Mouse (Mus musculus) ovary, adult 18-20 months (tissue): ENCODE results near the gene Sec14l4.

ENCODE experiments used
- DNase-seq: peaks from one replicate; pipeline ENCODE4 v3.0.0; 2022; ENCODE audit warnings: low spot score, mixed read lengths

The Sec14l4 gene

DNA sequence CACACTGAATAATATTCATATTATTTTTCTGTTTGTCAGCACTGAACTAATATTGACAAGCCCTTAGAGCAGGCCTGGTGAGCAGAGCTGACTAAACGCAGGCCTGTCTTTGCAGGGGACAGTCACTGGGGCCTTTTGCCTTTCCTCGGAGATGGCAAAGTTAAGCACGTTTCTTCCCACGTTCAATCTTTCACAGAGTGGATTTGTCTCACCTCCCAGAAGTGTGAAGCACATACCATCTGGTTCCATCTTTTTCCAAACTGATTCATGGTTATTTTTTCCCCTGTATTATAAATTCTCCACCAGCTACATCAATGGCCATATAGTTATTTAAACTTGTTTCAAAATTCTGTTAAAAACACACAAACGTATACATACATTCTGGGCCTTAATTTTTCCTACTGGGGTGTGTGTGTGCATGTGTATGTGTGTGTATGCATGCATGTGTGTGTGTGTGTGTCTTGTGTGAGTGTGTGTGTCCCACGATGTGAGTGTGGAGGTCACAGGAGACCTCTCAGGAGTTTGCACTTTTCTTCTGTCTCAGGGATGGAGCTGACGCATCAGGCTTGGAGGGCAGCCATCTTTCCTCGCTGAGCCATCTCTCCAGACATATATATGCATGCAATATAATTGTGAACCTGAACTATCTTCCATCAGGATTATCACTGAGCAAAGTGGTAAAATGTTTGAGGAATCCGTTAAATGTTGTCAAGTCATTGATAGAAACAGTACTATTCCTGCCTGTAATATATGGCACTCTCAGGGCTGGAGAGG, 3.5 kb upstream of the Sec14l4 start:
- no peak for DNase-seq

DNA sequence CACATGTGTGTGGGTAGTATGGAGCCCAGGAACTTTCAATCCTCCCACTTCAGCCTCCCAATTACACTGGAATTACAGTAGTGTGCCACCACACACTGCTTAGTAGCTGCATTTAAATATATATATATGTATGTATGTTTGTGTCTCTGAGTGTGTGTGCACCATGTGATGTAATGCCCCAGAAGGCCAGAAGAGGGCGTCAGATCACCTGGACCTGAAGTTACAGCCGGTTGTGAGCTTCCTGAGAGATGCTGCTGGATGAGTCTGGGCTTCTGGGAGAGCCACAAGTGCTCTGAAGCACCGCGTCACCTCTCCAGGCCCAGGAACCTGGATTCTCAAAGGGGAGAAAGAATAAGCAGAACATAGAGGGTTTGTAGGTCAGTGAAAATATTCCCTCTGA, 1.9 kb upstream of the Sec14l4 start:
- no peak for DNase-seq

DNA sequence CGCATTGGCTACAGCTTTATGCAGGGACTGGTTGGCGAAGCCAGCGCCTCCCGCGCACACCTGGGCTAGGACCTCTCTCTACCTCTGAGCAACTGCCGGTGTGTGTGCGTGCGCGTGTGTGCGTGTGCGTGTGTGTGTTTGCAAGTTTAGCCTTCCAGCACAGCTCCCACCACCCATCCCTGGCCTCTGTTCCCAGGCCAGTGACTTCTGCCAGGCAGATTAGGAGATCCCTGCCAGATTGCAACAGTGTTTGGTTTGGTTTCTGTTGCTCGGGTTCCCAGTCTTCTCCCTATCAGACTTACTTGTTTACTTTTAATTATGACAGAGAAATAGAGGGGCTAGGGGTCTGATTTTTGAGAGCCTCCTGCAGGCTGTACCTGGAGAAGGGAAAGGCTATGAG, 699 bp downstream of the Sec14l4 start:
- DNase-seq = no peak

DNA sequence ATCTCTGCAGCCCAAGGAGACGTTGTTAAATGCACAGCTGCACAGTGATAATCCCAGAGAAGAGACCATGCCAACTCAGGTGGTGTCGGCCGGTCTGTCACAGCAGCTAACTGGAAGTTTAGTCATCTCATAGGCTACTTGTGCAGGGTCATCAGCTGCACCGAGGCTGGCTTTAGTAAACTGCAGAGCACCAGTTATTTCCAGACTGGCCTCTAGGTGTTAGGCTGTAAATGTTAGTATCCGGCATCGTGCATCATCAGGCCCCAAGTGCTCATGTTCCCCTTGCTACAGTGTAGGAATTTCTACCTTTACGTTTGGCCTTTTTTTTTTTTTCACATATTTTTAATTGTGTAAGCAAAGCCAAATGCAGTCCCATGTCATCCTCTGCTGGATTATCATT, 2.2 kb downstream of the Sec14l4 start:
- no peak for DNase-seq

DNA sequence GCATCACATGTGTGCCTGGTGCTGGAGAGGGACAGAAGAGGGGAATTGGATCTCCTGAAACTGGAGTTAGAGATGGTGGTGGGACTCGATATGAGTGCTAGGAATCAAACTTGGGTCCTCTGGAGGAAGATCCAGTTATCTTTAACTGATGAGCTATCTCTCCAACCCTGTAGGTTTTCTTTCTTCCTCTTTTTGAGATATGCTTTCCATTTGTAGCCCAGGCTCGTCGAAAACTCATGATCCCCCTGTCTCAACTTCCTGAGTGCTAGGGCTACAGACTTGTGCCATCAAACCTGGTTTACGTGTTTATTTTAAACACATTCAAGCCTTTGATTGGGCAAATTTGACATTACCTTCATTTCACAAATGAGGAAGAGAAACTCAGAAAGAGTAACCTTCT, 2.9 kb downstream of the Sec14l4 start:
- no peak for DNase-seq

DNA sequence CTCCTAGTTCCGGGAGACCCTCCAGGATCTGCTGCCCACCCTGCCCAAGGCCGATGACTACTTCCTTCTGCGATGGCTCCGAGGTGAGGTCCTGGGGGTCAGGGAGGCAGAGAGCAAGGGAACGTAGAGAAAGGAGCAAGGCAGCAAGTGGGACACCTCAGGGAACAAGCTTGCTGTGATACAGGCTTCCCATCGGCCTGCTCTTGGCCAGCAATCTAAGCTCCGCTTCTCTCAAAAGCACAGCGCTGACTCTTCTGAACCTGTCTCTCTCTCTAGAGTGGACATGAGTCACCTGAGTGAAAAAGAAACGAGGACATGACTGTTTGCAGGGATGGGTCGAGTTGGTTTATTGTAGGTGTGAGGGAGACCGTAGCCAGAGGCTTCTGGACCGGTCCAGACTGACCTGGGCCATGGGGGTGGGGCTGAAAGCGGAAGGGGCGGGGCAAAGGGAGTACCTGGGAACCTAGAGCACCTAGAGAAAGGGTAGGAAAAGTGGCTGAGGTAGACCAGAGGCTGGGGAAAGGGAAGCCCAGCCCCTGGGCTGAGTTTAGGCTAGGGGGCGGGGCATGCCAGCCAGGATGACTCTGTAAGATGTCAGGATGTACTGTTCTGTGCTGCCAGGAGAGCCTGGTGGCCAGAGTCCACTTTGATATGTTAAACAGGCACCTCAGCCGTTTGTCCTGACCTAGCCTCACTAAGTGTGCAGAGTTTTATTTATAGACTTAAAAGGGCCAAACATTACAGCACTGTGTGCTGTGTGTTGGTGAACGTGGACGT, 4.0 kb downstream of the Sec14l4 start:
- DNase-seq = no peak

DNA sequence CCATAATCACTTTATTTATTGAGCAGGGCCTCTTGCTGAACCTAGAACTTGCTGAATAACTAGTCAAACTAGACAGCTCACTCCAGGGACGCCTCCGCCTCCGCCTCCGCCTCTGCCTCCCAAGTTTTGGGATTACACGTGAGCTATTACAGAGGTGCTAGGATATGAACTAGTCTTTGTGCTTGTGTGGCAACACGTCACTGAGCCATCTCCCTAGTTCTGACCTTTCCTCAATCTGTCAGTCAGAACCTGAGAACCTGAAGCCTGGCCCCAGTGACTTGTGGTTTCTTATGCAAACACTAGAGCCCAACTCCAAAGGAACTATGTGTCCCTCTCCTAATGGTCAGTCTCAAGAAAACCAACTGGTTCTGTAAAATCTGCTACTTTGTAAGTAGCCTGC, 4.7 kb downstream of the Sec14l4 start:
- no peak for DNase-seq

DNA sequence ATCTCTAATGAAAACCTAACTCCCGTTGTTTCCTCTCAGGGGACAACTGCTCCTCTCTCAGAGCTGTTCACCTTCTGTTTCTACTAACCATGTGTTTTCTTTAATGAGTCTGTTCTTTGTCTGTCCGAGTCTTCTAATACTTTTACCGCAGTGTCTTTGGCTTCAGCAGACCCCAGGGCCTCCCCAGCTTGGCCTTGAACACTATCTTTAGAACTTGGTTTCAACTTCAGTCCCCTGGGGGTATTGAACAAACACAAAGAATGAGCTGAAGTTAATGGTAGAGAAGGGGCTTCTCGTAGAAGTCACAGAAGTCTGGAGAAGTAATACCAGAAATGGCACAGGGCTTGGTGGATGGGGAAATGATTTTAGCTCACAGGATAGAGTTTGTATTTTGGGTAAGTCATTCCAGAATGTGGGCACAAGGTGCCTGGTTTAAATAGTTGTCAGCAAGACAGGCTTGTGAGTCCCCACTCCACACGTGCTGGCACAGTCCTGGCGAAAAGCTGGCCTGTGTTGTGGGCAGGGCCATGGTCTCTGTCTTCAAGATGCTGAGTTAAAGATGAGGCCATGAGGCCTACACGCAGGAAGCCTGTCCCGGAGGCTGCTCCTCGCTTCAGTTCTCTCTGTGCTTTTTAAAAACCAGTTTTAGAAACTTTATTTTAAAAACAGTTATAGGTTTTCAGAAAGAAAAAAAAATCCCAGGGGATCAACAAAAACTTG, 5.3 kb downstream of the Sec14l4 start:
- DNase-seq = no peak

DNA sequence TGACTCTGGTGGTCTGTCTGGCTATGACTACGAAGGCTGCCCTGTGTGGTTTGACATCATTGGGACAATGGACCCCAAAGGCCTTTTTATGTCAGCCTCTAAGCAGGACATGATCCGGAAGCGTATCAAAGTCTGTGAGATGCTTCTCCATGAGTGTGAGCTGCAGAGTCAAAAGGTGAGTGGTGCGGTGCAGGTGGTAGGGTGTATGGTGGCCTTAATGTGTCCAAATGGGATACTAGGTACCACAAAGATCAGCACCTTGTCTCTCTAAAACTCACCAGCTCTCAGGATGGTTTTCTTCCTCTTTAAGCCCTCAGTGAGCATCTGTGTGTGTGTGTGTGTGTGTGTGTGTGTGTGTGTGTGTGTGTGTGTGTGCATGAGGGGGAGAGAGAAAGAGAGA, 8.7 kb downstream of the Sec14l4 start:
- DNase-seq = no peak

DNA sequence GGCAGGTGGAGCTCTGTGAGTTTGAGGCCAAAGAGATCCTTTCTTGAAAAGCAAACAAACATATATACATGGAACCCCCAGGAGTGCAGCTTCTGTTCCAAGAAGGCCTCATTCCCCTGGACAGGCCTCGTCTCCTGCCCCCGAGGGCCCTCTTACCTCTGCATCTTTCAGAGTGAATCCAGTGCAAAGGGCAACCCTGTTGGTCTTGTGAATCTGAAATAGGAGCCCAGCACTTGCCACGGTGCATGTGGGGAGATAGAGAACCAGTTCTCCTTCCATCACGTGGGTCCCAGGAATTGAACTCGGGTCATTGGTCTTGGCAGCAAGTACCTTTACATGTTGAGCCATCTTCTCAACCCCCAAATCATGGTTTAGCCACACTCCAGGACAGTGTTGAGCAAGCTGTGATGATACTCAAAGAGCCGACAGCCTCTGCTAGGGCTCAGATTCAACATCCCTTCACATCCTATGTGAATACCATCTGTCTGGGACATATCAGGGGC, 9.9 kb downstream of the Sec14l4 start:
- DNase-seq = no peak

DNA sequence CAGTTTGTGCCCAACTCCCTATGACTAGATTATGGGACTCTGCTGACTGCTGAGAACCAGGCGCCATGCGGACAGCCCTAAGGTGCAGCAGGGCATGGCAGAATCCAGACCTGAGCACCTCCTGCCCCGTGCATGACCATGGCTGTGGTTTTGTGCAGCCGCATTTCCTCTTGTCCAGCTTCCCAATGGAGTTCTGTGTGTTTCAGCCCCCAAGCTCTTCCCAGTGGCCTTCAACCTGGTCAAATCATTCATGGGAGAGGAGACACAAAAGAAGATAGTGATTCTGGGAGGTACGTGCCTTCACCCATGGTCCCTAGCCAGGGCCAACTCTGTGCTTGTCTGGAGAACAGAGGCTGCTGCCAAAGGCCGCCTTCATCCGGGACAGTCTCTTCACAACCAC, 11.8 kb downstream of the Sec14l4 start:
- DNase-seq = no peak

DNA sequence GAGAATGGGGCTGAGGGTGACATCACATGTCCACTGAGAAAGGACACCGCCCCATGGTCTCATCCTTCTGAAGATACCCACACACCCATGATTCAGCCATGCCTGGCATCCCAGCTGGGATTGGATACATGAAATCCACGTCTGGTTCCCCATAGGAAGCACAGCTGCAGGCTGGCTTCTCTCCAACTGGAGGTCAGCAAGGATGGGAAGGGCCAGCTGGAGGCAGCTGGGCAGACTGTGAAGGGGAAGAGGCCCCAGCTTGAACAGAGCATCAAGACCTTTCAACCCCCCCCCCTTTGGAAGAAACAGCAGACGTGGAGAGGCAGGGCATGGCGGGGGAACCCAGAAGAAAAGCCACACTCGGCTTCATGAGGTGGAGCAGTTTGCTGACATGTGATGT, 15.3 kb downstream of the Sec14l4 start:
- no peak for DNase-seq

DNA sequence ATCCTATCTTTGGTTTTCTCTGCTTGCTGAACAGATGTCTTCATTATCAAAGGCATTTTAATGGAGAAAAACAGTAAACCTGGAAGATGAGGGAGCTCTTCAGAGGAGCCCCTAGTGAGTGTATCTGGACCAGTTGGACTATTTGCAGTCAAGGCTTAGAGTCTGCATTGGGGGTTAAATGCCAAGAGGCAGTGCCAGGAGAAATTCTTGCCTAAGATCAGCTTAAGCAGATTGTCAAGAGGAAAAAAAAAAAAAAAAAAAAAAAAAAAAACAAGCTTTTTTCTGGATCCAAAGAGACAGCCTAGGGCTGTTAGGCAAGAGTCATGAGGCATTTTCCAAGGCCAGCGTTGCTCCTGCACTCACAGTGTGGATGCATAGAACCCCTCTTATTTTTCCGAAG, 16.5 kb downstream of the Sec14l4 start:
- DNase-seq = no peak

DNA sequence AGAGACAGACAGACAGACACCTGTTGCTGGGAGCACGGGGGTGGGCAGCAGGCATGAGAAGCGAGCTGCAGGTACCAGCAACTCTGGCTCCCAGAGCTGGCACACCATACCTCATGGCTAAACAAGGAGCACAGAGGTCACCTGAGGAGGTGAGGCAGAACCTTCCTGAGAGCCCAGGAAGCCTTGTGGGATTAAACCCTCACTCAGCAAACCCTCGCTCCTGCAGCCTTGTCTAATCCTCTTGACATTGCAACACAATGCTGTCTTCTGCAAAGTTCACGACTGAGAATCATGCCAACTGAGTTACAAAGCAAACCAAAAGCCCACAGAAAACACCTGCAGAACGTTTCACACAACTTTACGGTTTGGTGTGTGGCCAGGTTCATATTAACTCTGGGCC, 17.2 kb downstream of the Sec14l4 start:
- DNase-seq = no peak

DNA sequence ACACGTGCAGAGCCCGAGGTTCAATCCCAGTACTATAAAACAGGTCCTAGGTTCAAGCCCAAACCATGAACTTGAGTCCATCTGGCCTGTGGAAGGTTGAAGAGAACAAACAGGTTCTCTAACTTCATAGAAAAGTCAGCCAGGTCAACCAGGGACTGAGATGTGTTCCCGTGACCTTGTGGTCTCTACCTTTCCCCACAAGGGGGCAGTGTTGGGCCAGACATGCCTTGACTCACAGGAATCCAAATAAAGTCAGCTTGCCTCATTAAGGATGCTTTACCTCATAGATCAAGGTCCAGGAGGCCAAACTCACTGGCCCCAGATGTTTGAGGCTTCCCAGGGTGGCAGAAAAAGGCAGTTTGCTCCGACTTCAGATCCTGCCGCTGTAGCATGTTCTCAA, 22.3 kb downstream of the Sec14l4 start:
- no peak for DNase-seq

DNA sequence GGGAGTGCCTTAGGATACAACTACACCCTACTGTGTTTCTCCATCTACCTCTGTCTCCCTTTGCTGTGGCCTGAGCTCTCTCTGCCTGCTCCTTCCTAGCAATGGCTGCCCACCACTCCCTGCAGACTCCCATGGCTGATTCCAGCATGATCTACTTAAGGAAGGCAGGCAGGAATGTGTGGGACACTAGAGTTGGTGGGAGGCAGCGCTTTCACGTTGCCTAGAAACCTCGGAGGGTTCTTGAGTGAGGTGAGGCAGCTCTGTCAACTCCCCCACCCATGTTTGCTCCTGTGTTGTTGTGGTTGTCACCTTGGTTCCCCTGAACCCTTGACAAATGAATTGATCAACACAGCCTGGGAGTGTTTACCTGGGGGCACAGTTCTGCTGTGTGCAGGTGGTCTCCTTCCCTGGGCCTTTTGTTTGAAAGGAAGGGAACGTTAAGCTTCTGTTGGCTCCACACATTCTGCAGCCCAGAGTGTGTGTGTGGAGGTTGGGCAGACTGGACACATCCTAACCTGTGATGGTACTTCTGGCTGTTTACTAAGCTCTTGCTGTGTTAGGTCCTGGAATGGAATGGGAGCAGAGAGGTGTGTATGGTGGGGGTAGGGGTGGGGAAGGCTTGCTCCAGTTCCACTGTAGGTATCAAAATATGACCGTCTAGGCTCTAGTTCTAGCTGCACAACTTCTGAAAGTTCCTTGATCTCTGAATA, 29.8 kb downstream of the Sec14l4 start:
- DNase-seq = no peak

DNA sequence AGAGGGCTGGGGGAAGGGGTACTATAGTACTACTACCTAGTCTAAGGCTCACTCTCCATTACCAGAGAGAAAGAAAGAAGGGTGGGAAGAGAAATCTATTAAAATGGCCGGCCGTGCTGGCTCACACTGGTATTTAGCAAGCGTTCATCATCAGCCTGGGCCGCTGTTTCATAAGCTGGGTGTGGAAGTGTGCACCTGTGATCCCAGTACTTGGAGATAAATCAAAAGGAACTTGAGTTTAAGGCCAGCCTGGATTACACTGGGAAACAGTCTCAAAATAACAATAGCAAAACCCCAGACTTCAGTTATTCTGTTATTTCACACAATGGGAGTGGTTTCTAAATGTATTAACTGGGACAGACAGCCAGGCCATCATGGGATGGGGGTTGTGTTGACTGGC, 31.3 kb downstream of the Sec14l4 start:
- DNase-seq = no peak

DNA sequence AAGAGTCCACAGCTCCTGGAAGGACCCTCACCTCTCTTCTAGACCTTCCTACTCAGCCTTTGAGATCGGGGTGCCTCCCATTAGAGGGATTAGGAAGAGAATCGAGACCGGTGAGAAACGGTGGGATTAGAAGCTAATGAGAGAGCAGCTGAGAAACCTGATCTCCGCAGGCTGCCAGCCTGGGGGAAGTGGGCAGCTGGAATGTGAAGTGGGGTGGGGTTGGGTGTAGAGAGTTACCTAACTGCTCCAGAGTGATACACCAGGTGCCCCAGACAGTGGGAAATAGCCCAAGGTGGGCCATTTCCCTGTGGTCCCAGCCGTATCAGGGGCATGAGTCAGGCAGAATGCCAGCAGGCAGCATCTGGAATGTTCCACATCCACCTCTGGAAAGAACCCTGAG, 31.7 kb downstream of the Sec14l4 start:
- DNase-seq = no peak

DNA sequence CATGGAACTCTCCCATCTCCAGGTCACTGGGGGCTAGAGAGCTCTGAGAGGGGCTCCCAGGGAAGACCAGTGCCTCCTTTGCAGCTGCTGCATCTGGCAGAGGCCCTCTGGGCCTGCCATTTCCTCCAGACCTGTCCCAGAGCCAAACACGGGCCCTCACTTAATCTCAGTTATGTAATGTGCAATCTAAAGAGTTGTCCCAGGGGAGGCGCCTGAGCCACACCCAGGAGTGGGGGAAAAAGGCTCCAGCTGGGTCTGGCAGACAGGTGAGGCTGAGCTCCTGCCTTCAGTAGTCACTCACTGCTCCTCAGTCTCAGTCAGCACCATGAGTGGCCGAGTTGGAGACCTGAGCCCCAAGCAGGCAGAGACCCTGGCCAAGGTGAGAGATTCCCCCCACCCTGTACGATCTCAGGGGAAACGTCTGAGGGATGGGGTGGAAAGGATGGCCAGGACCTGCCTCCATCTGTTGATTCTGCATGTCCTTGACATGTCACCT, 33.4 kb downstream of the Sec14l4 start, which contains the start of gene Sec14l3:
Gene Sec14l3, plus strand, starts transcription at position 215 of the 496 bp plus-strand sequence.
- DNase-seq = no peak

DNA sequence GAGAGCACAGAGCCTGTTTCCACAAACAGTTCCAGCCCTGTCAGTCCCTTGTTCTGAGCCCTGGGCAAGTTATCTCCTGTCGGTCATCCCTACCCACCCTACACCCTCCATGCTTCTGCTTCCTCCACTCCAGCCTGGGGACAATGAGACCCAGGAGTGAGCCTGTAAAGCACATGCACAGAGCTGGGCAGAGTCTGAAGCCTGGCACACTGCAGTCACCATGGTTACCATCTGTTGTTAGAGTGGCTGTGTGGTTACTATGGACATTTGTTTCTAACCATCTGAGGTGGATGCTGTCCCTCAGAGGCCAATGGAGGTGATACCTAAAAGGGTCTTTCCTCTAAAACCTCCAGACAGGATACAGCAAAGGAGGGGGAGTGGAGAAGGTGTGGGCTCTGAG, 38.4 kb downstream of the Sec14l4 start:
- DNase-seq = no peak

DNA sequence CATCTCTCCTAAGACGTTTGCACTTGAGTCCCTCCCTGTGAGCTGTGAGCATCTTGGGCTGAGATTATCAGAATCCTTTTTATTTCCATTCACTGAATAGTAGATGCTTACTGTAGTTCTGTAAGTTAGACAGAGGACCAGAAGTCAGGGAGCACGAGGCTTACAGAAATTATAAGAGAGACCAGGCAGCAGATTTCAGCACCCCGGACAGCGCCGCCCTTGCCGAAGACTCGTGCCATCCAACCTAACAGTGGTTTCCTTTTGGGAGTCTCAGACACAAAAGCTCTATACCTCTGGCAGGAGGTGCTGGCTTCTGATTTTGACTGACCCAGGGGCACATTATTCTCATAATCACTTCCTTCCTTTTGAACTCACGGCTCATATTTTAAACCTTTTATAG, 45.4 kb downstream of the Sec14l4 start:
- DNase-seq = no peak
